Comparison of ENCODE assay signal across 7 mouse cellular contexts in the genomic region with DNA sequence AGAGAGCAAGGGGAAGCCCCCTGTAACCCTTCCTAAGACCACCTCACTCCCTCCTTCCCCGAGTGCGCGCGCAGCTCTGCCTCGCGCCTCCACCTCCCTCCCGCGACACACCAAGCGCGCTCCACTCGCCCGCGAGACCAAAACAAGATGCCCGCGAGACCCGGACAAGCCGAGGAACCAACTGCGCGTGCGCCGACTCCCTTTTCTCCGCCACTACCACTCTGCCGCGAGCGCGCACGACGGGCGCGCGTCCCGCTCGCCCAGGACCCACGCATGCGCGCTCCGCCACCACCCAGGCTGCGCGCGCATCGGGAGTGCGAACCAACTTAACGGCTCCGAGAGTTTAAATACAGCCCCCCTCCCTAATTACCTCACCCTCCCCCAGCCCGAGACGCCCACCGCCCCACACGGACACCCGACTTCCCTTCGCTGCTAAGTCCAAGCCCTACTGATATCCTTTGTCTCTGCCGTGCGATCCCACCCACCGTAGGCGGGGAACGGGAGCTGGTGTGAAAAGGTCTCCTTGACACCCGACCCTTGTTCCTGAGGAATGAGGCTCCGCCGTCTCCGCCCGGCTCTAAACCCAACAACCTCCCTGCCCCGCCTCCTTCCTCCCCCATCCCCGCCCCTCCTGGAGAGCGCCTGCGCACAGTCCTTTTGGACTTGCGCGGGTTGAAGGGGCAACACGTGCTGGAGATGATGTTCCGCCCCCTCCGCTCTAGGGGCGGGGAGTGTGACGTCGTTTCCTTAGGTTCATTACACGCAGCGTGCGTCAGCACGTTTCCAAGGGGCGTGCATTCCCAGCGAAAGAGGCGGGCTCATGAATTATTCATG. TPM values are rescaled to one million over a fixed set of nuclear protein-coding genes. Genes with fewer than 3 reads are reported as not detected.
DNase-seq lines count a peak whose midpoint lies in the region; ATAC-seq lines count a peak whose summit lies in the region.

No protein-coding gene starts in this region.

- peak overlapping the region; percentile 97 for H3K27ac ChIP-seq in embryonic facial prominence, embryonic 11.5 days (replicated peaks; ENCODE audit: low read depth, low read length)
- peak overlapping the region; percentile 97 for H3K27ac ChIP-seq in limb, embryonic 10.5 days
- H3K27ac ChIP-seq in midbrain, embryonic 13.5 days = peak overlapping the region; percentile 98

- peaks cover 8% of the 10 kb centered on the region for H3K4me1 ChIP-seq in embryonic facial prominence, embryonic 11.5 days (ENCODE audit: control insufficient read depth, insufficient read depth, low read length)
- peaks cover 43% of the 10 kb centered on the region for H3K4me1 ChIP-seq in limb, embryonic 10.5 days
- peaks cover 47% of the 10 kb centered on the region for H3K4me1 ChIP-seq in midbrain, embryonic 13.5 days (replicated peaks)

- peak; percentile 83 for ATAC-seq in embryonic facial prominence, embryonic 11.5 days (replicated peaks; ENCODE audit: insufficient number of reproducible peaks, low FRiP score, low TSS enrichment, low read depth)
- peak; percentile 68 for ATAC-seq in granulocyte monocyte progenitor cell, adult 5-6 weeks (replicated peaks; ENCODE audit: poor library complexity, severe bottlenecking)
- peak; percentile 81 for ATAC-seq in midbrain, embryonic 13.5 days

- H3K27me3 ChIP-seq in embryonic facial prominence, embryonic 11.5 days (ENCODE audit: control insufficient read depth, insufficient read depth, low read length) = no peaks in the 10 kb centered on the region
- peaks cover 15% of the 10 kb centered on the region for H3K27me3 ChIP-seq in limb, embryonic 10.5 days (ENCODE audit: low read depth, poor library complexity, severe bottlenecking)
- peaks cover 12% of the 10 kb centered on the region for H3K27me3 ChIP-seq in midbrain, embryonic 13.5 days

- H3K36me3 ChIP-seq in embryonic facial prominence, embryonic 11.5 days (replicated peaks; ENCODE audit: control insufficient read depth, insufficient read depth, low read depth, low read length) = no peaks in the 10 kb centered on the region; the same call in none of the 2 replicates
- H3K36me3 ChIP-seq in limb, embryonic 10.5 days = peaks cover 40% of the 10 kb centered on the region
- peaks cover 35% of the 10 kb centered on the region for H3K36me3 ChIP-seq in midbrain, embryonic 13.5 days

- no peaks in the 10 kb centered on the region for H3K9me3 ChIP-seq in embryonic facial prominence, embryonic 11.5 days (replicated peaks; ENCODE audit: control insufficient read depth, low read length)
- no peaks in the 10 kb centered on the region for H3K9me3 ChIP-seq in limb, embryonic 10.5 days (replicated peaks)
- H3K9me3 ChIP-seq in midbrain, embryonic 13.5 days = no peaks in the 10 kb centered on the region

- peak overlapping the region; percentile 60 for H3K4me2 ChIP-seq in embryonic facial prominence, embryonic 11.5 days (ENCODE audit: low read depth, low read length)
- H3K4me2 ChIP-seq in midbrain, embryonic 13.5 days (replicated peaks) = peak overlapping the region; percentile 98

- peak; percentile 99 for DNase-seq in adrenal gland, postnatal 14 days
- DNase-seq in embryonic facial prominence, embryonic 11.5 days (ENCODE audit: low spot score) = peak; percentile 100
- peak; percentile 99 for DNase-seq in kidney, adult 11 months
- peak; percentile 99 for DNase-seq in limb, embryonic 10.5 days (ENCODE audit: low spot score)
- DNase-seq in spleen, adult 12 weeks (ENCODE audit: low spot score) = peak; percentile 97

- peak overlapping the region; percentile 95 for H3K9ac ChIP-seq in embryonic facial prominence, embryonic 11.5 days (replicated peaks; ENCODE audit: low read length)
- H3K9ac ChIP-seq in midbrain, embryonic 13.5 days (replicated peaks) = peak overlapping the region; percentile 98

- peak overlapping the region; percentile 83 for H3K4me3 ChIP-seq in embryonic facial prominence, embryonic 11.5 days (ENCODE audit: low read depth, low read length)
- H3K4me3 ChIP-seq in limb, embryonic 10.5 days = peak overlapping the region; percentile 91
- peak overlapping the region; percentile 84 for H3K4me3 ChIP-seq in midbrain, embryonic 13.5 days (replicated peaks)

- under 1% methylated on average over 75 of the region's 79 CpGs for WGBS in embryonic facial prominence, embryonic 11.5 days
- WGBS in limb, embryonic 10.5 days = under 1% methylated on average over 79 of the region's 79 CpGs
- under 1% methylated on average over 77 of the region's 79 CpGs for WGBS in midbrain, embryonic 13.5 days

RNA-seq across cellular contexts. Expression of gene Mepce, which starts 1.1 kb away (rescaled TPM):
- total RNA-seq in adrenal gland, postnatal 14 days (2021) = 41.5 and 46.7 TPM in 2 replicates
- polyA plus RNA-seq in embryonic facial prominence, embryonic 11.5 days (2014; fragmentation: Nextera tagmentation; extraction: Ambion mirVana) = 11.5 and 12.5 TPM in 2 replicates
- total RNA-seq in granulocyte monocyte progenitor cell, adult 5-6 weeks (2014; fragmentation: Nextera tagmentation) = 33.9 and 35.2 TPM in 2 replicates
- total RNA-seq in granulocyte monocyte progenitor cell, adult 5-6 weeks (2017) = 14.5 and 48.4 TPM in 2 replicates
- 11.3 and 11.8 TPM in 2 replicates for polyA plus RNA-seq in limb, embryonic 10.5 days (2016; fragmentation: Nextera tagmentation; extraction: Ambion mirVana)
- polyA plus RNA-seq in midbrain, embryonic 13.5 days (2015; fragmentation: Nextera tagmentation; extraction: Ambion mirVana) = 10.6 and 11.0 TPM in 2 replicates

RNA-seq across cellular contexts. Expression of gene Zcwpw1, which starts 1.3 kb away (rescaled TPM):
- 5.6 and 5.7 TPM in 2 replicates for total RNA-seq in adrenal gland, postnatal 14 days (2021)
- 22.0 and 23.1 TPM in 2 replicates for polyA plus RNA-seq in embryonic facial prominence, embryonic 11.5 days (2014; fragmentation: Nextera tagmentation; extraction: Ambion mirVana)
- total RNA-seq in granulocyte monocyte progenitor cell, adult 5-6 weeks (2014; fragmentation: Nextera tagmentation) = 1.0 and 2.6 TPM in 2 replicates
- 12.7 and 13.0 TPM in 2 replicates for total RNA-seq in granulocyte monocyte progenitor cell, adult 5-6 weeks (2017)
- polyA plus RNA-seq in limb, embryonic 10.5 days (2016; fragmentation: Nextera tagmentation; extraction: Ambion mirVana) = 8.4 and 15.8 TPM in 2 replicates
- 10.9 and 12.0 TPM in 2 replicates for polyA plus RNA-seq in midbrain, embryonic 13.5 days (2015; fragmentation: Nextera tagmentation; extraction: Ambion mirVana)

RNA-seq across cellular contexts. Expression of gene Ppp1r35, which starts 7.7 kb away (rescaled TPM):
- 20.4 and 21.9 TPM in 2 replicates for total RNA-seq in adrenal gland, postnatal 14 days (2021)
- polyA plus RNA-seq in embryonic facial prominence, embryonic 11.5 days (2014; fragmentation: Nextera tagmentation; extraction: Ambion mirVana) = 57.6 and 65.1 TPM in 2 replicates
- total RNA-seq in granulocyte monocyte progenitor cell, adult 5-6 weeks (2014; fragmentation: Nextera tagmentation) = 29.4 and 36.7 TPM in 2 replicates
- 22.9 and 24.1 TPM in 2 replicates for total RNA-seq in granulocyte monocyte progenitor cell, adult 5-6 weeks (2017)
- 47.0 and 49.5 TPM in 2 replicates for polyA plus RNA-seq in limb, embryonic 10.5 days (2016; fragmentation: Nextera tagmentation; extraction: Ambion mirVana)
- 43.4 and 48.9 TPM in 2 replicates for polyA plus RNA-seq in midbrain, embryonic 13.5 days (2015; fragmentation: Nextera tagmentation; extraction: Ambion mirVana)

RNA-seq across cellular contexts. Expression of gene Tsc22d4, which starts 40.8 kb away (rescaled TPM):
- 74.9 and 87.3 TPM in 2 replicates for total RNA-seq in adrenal gland, postnatal 14 days (2021)
- polyA plus RNA-seq in embryonic facial prominence, embryonic 11.5 days (2014; fragmentation: Nextera tagmentation; extraction: Ambion mirVana) = 76.1 and 78.8 TPM in 2 replicates
- 71.5 and 78.5 TPM in 2 replicates for total RNA-seq in granulocyte monocyte progenitor cell, adult 5-6 weeks (2014; fragmentation: Nextera tagmentation)
- 57.5 and 74.8 TPM in 2 replicates for total RNA-seq in granulocyte monocyte progenitor cell, adult 5-6 weeks (2017)
- 78.1 and 99.5 TPM in 2 replicates for polyA plus RNA-seq in limb, embryonic 10.5 days (2016; fragmentation: Nextera tagmentation; extraction: Ambion mirVana)
- 44.2 and 54.0 TPM in 2 replicates for polyA plus RNA-seq in midbrain, embryonic 13.5 days (2015; fragmentation: Nextera tagmentation; extraction: Ambion mirVana)

RNA-seq across cellular contexts. Expression of gene Nyap1, which starts 44.9 kb away (rescaled TPM):
- total RNA-seq in adrenal gland, postnatal 14 days (2021) = 3.6 and 5.9 TPM in 2 replicates
- 1.6 and 2.5 TPM in 2 replicates for polyA plus RNA-seq in embryonic facial prominence, embryonic 11.5 days (2014; fragmentation: Nextera tagmentation; extraction: Ambion mirVana)
- total RNA-seq in granulocyte monocyte progenitor cell, adult 5-6 weeks (2014; fragmentation: Nextera tagmentation) = not detected in 2 replicates
- not detected in 2 replicates for total RNA-seq in granulocyte monocyte progenitor cell, adult 5-6 weeks (2017)
- 1.1 and 2.5 TPM in 2 replicates for polyA plus RNA-seq in limb, embryonic 10.5 days (2016; fragmentation: Nextera tagmentation; extraction: Ambion mirVana)
- polyA plus RNA-seq in midbrain, embryonic 13.5 days (2015; fragmentation: Nextera tagmentation; extraction: Ambion mirVana) = 39.9 and 42.3 TPM in 2 replicates

Comparison
In these comparisons a context has a peak if more than half of its experiments do, and no peak if none do; other contexts are left out.
1. Peak in every context shown above with its lines: DNase-seq, ATAC-seq, H3K4me3 ChIP-seq and H3K27ac ChIP-seq.